Mouse (Mus musculus): ENCODE data around the gene Abr. TPM values are rescaled to one million over a fixed set of nuclear protein-coding genes. Genes with fewer than 3 reads are reported as not detected.
A peak's percentile ranks its signal among the peaks of the same experiment; 100 is the strongest.

Abr gene
- total and polyA plus RNA-seq, 2 experiments from 2014 or later = 87.5 to 211 TPM

DNA sequence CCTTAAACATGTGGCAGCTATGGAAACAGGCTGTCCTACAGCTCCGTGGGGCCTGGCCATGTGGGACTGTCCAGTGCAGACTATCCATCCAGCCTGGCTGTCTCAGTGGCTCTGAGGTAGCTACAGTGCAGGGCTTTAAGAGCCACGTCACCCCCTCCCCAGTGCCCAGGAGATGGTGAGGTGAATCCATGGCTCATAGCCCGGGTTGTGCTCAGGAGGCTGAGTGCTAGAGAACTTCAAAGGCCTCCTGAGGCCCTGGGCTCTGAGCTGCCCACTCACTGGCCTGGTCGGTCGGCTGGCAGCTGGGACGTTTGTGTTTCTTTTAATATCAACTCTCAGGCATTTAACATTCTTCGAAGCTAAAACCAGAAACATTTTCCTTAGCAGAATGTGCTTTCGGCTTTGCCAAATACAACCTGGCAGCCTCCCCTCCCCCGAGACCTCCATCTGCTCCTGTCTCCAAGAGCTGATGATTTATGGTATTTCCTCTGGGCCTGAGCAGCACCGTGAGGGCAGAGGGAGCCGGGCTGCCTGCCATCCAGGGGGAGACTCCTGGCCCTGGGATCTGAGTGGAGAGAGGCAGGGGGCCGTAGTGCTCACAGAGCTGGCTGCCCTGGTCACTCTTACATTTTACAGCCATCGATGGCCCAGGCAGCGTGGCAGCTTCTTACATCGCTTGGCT, 172.5 kb downstream of the Abr start:
- Histone ChIP-seq H3K9ac (replicated peaks; ENCODE audit: low read length) (peak overlapping the region; percentile 39), H3K27ac (peak overlapping the region; percentile 77), H3K4me3 (ENCODE audit: low read length) (no peak overlapping the region), H3K4me2 (ENCODE audit: low read depth, low read length) (no peak overlapping the region), H3K36me3 (ENCODE audit: insufficient read depth, low read length) (peaks cover 22% of the 10 kb centered on the region), H3K9me3 (ENCODE audit: low read length) (no peaks in the 10 kb centered on the region), H3K4me1 (ENCODE audit: insufficient read depth, low read length) (peaks cover 18% of the 10 kb centered on the region), H3K27me3 (ENCODE audit: insufficient read depth, low read length) (no peaks in the 10 kb centered on the region)
- whole genome bisulfite sequencing = 10% methylated on average over 15 of the region's 15 CpGs
- TF ChIP-seq CTCF (IDR thresholded peaks at IDR 0.05; ENCODE audit: low read depth) = no peak
- DNase-seq (ENCODE audit: low spot score) = peak; percentile 80
- peak; percentile 67 for ATAC-seq

DNA sequence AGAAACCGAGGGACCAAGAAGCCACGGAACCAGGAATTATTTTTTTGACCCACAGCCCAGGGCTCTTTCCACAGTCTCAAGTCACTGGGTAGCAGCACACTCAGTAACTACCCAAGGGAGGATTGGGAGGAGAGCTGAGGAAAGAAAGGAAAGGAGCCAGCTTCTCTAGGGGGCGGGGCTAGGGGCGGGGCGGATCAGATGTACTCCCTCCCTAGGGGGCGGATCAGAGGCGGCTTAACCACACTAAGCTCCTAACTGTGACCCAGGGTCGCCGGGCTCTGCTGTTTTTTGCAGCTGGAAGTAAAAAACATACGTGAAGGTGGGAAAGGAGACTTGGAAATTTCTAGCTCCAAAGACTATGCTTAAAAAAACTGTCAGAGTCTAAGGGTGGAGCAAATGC, 175.9 kb downstream of the Abr start:
- no peak overlapping the region for H3K4me2 ChIP-seq (ENCODE audit: low read depth, low read length)
- peaks cover 18% of the 10 kb centered on the region for H3K4me1 ChIP-seq (ENCODE audit: insufficient read depth, low read length)
- no peak for ATAC-seq
- H3K36me3 ChIP-seq (ENCODE audit: insufficient read depth, low read length) = peaks cover 18% of the 10 kb centered on the region
- H3K4me3 ChIP-seq (ENCODE audit: low read length) = no peak overlapping the region
- H3K9ac ChIP-seq (replicated peaks; ENCODE audit: low read length) = no peak overlapping the region
- no peaks in the 10 kb centered on the region for H3K27me3 ChIP-seq (ENCODE audit: insufficient read depth, low read length)
- peak; percentile 64 for DNase-seq (ENCODE audit: low spot score)
- H3K27ac ChIP-seq = no peak overlapping the region
- no peaks in the 10 kb centered on the region for H3K9me3 ChIP-seq (ENCODE audit: low read length)
- 9% methylated on average over 10 of the region's 10 CpGs for WGBS
- TF ChIP-seq CTCF (IDR thresholded peaks at IDR 0.05; ENCODE audit: low read depth) = no peak

DNA sequence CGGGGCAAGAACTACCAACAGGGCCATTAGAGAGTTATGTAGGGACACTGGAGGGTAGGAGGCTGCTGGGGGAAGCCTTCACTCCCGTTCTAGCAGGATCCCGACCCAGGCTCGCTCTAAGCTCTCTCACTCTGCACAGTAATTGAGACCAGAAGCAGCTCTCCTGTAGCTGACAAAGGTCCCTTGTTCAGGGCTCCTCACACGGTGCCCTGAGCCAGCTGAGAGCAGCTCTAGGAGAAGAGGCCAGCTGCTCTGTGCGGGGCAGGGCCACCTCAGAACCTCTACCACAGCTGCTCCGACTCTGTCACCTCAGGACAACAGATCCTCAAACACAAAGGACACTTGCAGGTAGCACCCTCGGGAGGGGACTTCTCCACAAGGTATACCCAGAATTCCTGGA, 176.7 kb downstream of the Abr start:
- Histone ChIP-seq H3K27me3 (ENCODE audit: insufficient read depth, low read length) (no peaks in the 10 kb centered on the region), H3K4me1 (ENCODE audit: insufficient read depth, low read length) (peaks cover 21% of the 10 kb centered on the region), H3K36me3 (ENCODE audit: insufficient read depth, low read length) (peaks cover 18% of the 10 kb centered on the region), H3K9me3 (ENCODE audit: low read length) (no peaks in the 10 kb centered on the region), H3K4me2 (ENCODE audit: low read depth, low read length) (no peak overlapping the region), H3K4me3 (ENCODE audit: low read length) (no peak overlapping the region), H3K9ac (replicated peaks; ENCODE audit: low read length) (no peak overlapping the region), H3K27ac (no peak overlapping the region)
- ATAC-seq (no peak; the same call in 1 of the 2 replicates), DNase-seq (ENCODE audit: low spot score) (no peak)
- whole genome bisulfite sequencing = 46% methylated on average over 8 of the region's 8 CpGs
- TF ChIP-seq CTCF (IDR thresholded peaks at IDR 0.05; ENCODE audit: low read depth) = no peak

DNA sequence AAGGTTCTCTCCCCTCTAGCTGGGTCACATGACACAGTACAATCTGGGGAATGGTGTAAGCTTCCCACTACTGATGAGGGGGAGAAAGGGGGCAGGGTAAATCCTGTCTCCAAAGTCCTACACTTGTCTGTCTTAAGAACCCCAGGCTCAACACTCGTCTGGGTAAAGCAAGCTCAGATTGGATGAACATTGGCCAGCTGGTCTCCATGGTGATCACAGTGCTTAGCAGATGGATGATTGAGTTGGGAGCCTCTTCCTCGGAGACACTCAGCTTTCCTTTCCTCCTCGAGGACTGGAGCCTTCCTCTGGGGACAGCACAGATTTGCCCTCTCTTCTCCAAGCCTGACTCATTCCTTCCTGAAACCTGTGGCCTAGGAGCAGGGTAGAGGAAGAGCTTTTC, 182.4 kb downstream of the Abr start:
- 14% methylated on average over 3 of the region's 3 CpGs for WGBS
- Histone ChIP-seq H3K27me3 (ENCODE audit: insufficient read depth, low read length) (no peaks in the 10 kb centered on the region), H3K4me2 (ENCODE audit: low read depth, low read length) (no peak overlapping the region), H3K27ac (peak overlapping the region; percentile 58; the same call in 1 of the 2 replicates), H3K36me3 (ENCODE audit: insufficient read depth, low read length) (peaks cover 15% of the 10 kb centered on the region), H3K4me1 (ENCODE audit: insufficient read depth, low read length) (peaks cover 38% of the 10 kb centered on the region), H3K4me3 (ENCODE audit: low read length) (no peak overlapping the region), H3K9me3 (ENCODE audit: low read length) (no peaks in the 10 kb centered on the region), H3K9ac (replicated peaks; ENCODE audit: low read length) (no peak overlapping the region)
- DNase-seq (ENCODE audit: low spot score) = peak; percentile 70
- TF ChIP-seq CTCF (IDR thresholded peaks at IDR 0.05; ENCODE audit: low read depth) = no peak
- ATAC-seq = 0 out of 2 replicates have a peak, but pooled peaks have one; percentile 4

DNA sequence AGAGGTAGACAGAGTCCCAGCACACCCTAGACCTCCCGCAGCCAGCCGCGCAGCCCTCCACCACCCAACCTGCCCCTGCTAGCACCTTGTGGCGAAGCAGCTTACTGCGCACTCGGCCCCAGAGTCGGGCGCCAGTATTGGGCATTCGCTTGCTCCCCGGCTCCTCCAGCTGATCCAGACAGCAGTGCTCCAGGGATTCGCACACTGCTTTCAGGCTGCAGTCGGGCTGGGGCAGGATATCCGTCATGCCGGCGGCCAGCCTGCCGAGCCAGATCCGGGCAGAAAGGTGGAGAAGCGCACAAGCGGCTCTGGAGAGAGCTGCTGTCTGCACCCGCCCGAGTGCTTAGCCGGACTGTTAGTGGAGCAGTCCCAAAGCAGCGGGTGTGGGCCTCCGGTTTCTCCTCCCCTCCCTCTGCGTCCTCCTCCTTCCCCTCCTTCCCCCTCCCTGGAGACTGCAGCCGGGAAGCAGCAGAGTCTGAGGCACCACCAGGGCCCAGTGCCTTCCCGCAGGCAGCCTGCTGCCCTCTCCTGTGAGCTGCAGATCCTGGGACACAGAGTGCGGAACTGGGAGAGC, 185.2 kb downstream of the Abr start:
- WGBS = 10% methylated on average over 28 of the region's 28 CpGs
- H3K4me3 ChIP-seq (ENCODE audit: low read length) = peak overlapping the region; percentile 29
- ATAC-seq (peak; percentile 76), DNase-seq (ENCODE audit: low spot score) (peak; percentile 69)
- peak overlapping the region; percentile 66 for H3K27ac ChIP-seq
- H3K27me3 ChIP-seq (ENCODE audit: insufficient read depth, low read length) = no peaks in the 10 kb centered on the region
- peaks cover 9% of the 10 kb centered on the region; the same call in 1 of the 2 replicates for H3K36me3 ChIP-seq (ENCODE audit: insufficient read depth, low read length)
- TF ChIP-seq CTCF (IDR thresholded peaks at IDR 0.05; ENCODE audit: low read depth) = peak; percentile 44
- peaks cover 51% of the 10 kb centered on the region for H3K4me1 ChIP-seq (ENCODE audit: insufficient read depth, low read length)
- H3K4me2 ChIP-seq (ENCODE audit: low read depth, low read length) = peak overlapping the region; percentile 53
- peak overlapping the region; percentile 40 for H3K9ac ChIP-seq (replicated peaks; ENCODE audit: low read length)
- no peaks in the 10 kb centered on the region for H3K9me3 ChIP-seq (ENCODE audit: low read length)

DNA sequence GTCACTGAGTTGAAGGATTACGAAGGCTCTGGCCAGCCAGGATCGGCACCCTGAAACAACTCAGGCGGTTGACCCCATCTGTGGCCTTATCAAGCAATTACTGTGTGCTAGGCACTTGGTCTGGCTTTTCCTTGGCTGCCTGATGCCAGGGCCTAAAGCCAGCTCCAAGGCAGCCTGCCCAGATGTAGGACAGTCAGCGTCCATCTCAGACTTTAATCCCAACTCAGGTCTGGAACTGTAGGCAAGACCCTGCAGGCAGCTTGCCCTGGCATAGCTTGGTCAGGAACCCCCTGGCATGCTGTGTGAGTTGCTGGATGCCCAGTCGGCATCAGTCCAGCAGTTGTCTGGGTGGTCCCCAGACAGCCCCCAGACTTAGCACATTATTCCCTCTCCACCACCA, 186.1 kb downstream of the Abr start:
- DNase-seq (ENCODE audit: low spot score) (peak; percentile 71), ATAC-seq (peak; percentile 45)
- Histone ChIP-seq H3K4me1 (ENCODE audit: insufficient read depth, low read length) (peaks cover 51% of the 10 kb centered on the region), H3K27ac (peak overlapping the region; percentile 66; the same call in 1 of the 2 replicates), H3K27me3 (ENCODE audit: insufficient read depth, low read length) (no peaks in the 10 kb centered on the region), H3K4me2 (ENCODE audit: low read depth, low read length) (peak overlapping the region; percentile 53), H3K9me3 (ENCODE audit: low read length) (no peaks in the 10 kb centered on the region), H3K36me3 (ENCODE audit: insufficient read depth, low read length) (peaks cover 6% of the 10 kb centered on the region; the same call in 1 of the 2 replicates), H3K4me3 (ENCODE audit: low read length) (peak overlapping the region; percentile 29; the same call in 1 of the 2 replicates), H3K9ac (replicated peaks; ENCODE audit: low read length) (no peak overlapping the region)
- 51% methylated on average over 5 of the region's 5 CpGs for WGBS
- TF ChIP-seq CTCF (IDR thresholded peaks at IDR 0.05; ENCODE audit: low read depth) = no peak
